Mouse (Mus musculus): ENCODE data around the gene Abtb2. TPM values are rescaled to one million over a fixed set of nuclear protein-coding genes. Genes with fewer than 3 reads are reported as not detected.
A peak's percentile ranks its signal among the peaks of the same experiment; 100 is the strongest.

Abtb2 gene
- polyA plus RNA-seq, 1 experiment = 4.2 TPM

DNA sequence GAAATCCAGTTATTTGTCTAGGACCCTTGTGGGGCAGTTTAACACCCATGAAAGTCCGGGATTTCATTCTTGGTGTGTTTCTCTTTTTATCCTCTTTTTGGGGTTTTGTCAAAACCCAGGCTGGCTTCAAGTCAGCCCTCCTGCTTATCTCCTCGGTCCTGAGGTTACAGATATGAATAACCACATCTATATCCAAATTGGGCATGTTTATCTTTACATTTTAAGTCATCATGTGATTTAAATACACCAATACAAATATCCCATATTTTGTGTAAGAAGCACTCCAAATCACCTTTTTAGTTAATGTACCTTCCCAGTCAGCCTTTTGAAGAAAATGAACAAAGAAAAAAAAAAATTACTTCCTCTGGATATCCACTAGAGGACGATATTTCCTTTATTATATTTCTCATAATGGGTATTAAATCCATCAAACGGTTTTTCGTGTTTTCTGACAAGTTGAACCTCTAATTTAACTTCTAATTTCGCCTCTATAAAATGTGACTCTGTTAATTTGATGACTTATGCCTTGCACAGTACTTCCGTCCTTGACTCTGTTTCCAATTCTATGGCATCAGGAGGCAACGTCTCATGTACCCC, 1.6 kb upstream of the Abtb2 start:
- TF ChIP-seq POLR2A (IDR thresholded peaks at IDR 0.05; ENCODE audit: borderline replicate concordance, control insufficient read depth, low read depth, low read length) = no peak
- TF ChIP-seq CTCF (IDR thresholded peaks at IDR 0.05; ENCODE audit: control insufficient read depth, insufficient read depth, low read length) = no peak
- H3K4me1 ChIP-seq (ENCODE audit: control insufficient read depth, insufficient read depth, low read length) = no peaks in the 10 kb centered on the region
- no peak overlapping the region for H3K4me3 ChIP-seq (replicated peaks; ENCODE audit: control insufficient read depth, low read depth, low read length)
- no peak overlapping the region for H3K27ac ChIP-seq (ENCODE audit: control insufficient read depth, insufficient read depth, low read depth, low read length, poor library complexity)
- 12% methylated on average over 8 of the region's 8 CpGs for WGBS

DNA sequence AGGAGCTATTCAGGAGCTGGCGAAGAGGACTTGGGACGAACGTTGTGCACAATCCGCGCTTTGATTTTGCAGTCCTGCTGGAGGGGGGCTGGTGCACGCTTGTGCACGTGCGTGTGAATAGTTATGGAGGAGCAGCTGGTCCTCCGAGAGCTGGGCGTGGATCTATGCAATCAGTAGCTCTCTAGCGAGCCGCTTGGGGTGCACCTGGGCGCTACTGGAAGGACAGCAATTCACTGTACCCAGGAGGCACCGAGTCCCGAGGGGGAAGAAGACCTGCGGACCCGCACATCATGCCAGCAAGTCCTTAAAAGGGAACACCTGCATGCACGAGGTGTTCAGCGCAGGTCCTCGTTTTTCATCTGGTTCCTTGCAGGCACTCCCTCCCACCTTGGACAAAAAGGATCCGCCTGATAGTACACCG, 929 bp upstream of the Abtb2 start:
- H3K27ac ChIP-seq (ENCODE audit: control insufficient read depth, insufficient read depth, low read depth, low read length, poor library complexity) = no peak overlapping the region
- H3K4me1 ChIP-seq (ENCODE audit: control insufficient read depth, insufficient read depth, low read length) = no peaks in the 10 kb centered on the region
- WGBS = 2% methylated on average over 22 of the region's 22 CpGs
- TF ChIP-seq POLR2A (IDR thresholded peaks at IDR 0.05; ENCODE audit: borderline replicate concordance, control insufficient read depth, low read depth, low read length) (no peak), CTCF (IDR thresholded peaks at IDR 0.05; ENCODE audit: control insufficient read depth, insufficient read depth, low read length) (no peak)
- peak overlapping the region; percentile 31 for H3K4me3 ChIP-seq (replicated peaks; ENCODE audit: control insufficient read depth, low read depth, low read length)

DNA sequence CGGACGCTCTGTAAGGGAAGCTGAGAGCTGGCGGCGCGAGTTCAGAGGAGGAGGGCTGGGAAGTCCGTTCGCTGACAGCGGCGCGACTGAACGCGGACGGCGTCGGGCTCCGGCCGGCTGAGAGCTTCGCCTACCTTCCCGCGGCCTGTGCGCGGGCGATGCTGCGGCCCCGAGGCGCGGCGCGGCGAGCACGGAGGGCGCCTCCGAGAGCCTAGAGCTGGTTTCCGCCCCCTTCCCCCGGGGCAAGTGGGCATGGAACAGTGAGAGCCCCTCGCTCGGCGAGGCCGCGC, 258 bp downstream of the Abtb2 start:
- peak overlapping the region; percentile 95 for H3K27ac ChIP-seq (ENCODE audit: control insufficient read depth, insufficient read depth, low read depth, low read length, poor library complexity)
- under 1% methylated on average over 39 of the region's 40 CpGs for WGBS
- no peak for TF ChIP-seq CTCF (IDR thresholded peaks at IDR 0.05; ENCODE audit: control insufficient read depth, insufficient read depth, low read length)
- TF ChIP-seq POLR2A (IDR thresholded peaks at IDR 0.05; ENCODE audit: borderline replicate concordance, control insufficient read depth, low read depth, low read length) = no peak

GRCm38 (mm10) chr2:103566713-103567521, 807 bp downstream of the Abtb2 start:
- 3% methylated on average over 79 of the region's 79 CpGs for WGBS
- TF ChIP-seq CTCF (IDR thresholded peaks at IDR 0.05; ENCODE audit: control insufficient read depth, insufficient read depth, low read length) = no peak
- TF ChIP-seq POLR2A (IDR thresholded peaks at IDR 0.05; ENCODE audit: borderline replicate concordance, control insufficient read depth, low read depth, low read length) = peak; percentile 10; the same call in 1 of the 2 replicates
- Histone ChIP-seq H3K27ac (ENCODE audit: control insufficient read depth, insufficient read depth, low read depth, low read length, poor library complexity) (peak overlapping the region; percentile 95), H3K4me3 (replicated peaks; ENCODE audit: control insufficient read depth, low read depth, low read length) (peak overlapping the region; percentile 89), H3K4me1 (ENCODE audit: control insufficient read depth, insufficient read depth, low read length) (no peaks in the 10 kb centered on the region)

More for the DNA sequence above, 258 bp downstream of the Abtb2 start:
- H3K4me3 ChIP-seq (replicated peaks; ENCODE audit: control insufficient read depth, low read depth, low read length) = peak overlapping the region; percentile 89
- no peaks in the 10 kb centered on the region for H3K4me1 ChIP-seq (ENCODE audit: control insufficient read depth, insufficient read depth, low read length)

- 72% methylated on average over 7 of the region's 7 CpGs for WGBS
- no peak overlapping the region for H3K27ac ChIP-seq (ENCODE audit: control insufficient read depth, insufficient read depth, low read depth, low read length, poor library complexity)
- H3K4me1 ChIP-seq (ENCODE audit: control insufficient read depth, insufficient read depth, low read length) = no peaks in the 10 kb centered on the region
These were observed 2.1 kb downstream of the Abtb2 start for GRCm38 (mm10) chr2:103568161-103568560.

DNA sequence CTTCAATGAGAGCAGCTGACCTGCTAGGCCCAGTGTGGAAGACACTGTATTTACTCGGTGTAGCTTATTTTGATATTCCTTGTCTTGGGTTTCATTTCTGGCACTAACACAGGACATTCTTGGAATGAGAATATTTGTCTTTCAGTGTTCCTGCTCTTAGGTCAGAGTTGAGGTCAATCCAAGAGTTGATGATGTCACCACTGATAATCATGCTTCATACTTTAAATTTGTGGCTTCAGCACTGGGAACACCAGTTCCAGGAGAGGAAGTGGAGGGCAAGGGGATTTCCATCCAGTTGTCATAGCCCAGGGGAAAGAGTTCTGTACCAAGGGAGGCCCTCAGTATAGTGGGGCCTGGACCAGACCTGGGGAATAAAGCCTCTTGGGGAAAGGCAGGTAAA, 3.6 kb downstream of the Abtb2 start:
- 79% methylated on average over 1 of the region's 1 CpGs for WGBS
- TF ChIP-seq POLR2A (IDR thresholded peaks at IDR 0.05; ENCODE audit: borderline replicate concordance, control insufficient read depth, low read depth, low read length) (no peak), CTCF (IDR thresholded peaks at IDR 0.05; ENCODE audit: control insufficient read depth, insufficient read depth, low read length) (no peak)
- no peak overlapping the region for H3K4me3 ChIP-seq (replicated peaks; ENCODE audit: control insufficient read depth, low read depth, low read length)
- H3K4me1 ChIP-seq (ENCODE audit: control insufficient read depth, insufficient read depth, low read length) = no peaks in the 10 kb centered on the region
- no peak overlapping the region for H3K27ac ChIP-seq (ENCODE audit: control insufficient read depth, insufficient read depth, low read depth, low read length, poor library complexity)

More at GRCm38 (mm10) chr2:103568161-103568560, 2.1 kb downstream of the Abtb2 start:
- H3K4me3 ChIP-seq (replicated peaks; ENCODE audit: control insufficient read depth, low read depth, low read length) = peak overlapping the region; percentile 89
- TF ChIP-seq POLR2A (IDR thresholded peaks at IDR 0.05; ENCODE audit: borderline replicate concordance, control insufficient read depth, low read depth, low read length) (no peak), CTCF (IDR thresholded peaks at IDR 0.05; ENCODE audit: control insufficient read depth, insufficient read depth, low read length) (no peak)

DNA sequence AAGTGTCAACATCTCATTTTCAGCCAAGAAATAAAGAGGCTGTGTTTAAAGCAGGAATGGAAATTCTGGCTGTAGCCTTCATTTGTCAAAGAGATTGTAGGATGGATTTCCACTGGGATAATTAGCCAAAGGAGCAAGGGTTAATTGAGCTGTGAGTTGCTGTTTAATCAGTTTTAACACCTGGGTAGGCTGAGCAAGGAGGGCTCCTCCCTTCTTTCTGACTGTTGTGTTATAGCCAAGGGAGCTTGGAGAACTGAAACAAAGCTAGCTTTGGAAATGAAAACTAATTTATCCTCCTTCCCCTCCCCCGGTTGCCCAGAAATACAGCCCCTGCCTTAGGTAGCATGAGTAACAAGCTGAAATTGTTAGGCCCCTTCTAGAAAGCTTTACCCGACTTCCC, 6.2 kb downstream of the Abtb2 start:
- Histone ChIP-seq H3K4me3 (replicated peaks; ENCODE audit: control insufficient read depth, low read depth, low read length) (no peak overlapping the region), H3K27ac (ENCODE audit: control insufficient read depth, insufficient read depth, low read depth, low read length, poor library complexity) (no peak overlapping the region), H3K4me1 (ENCODE audit: control insufficient read depth, insufficient read depth, low read length) (no peaks in the 10 kb centered on the region)
- TF ChIP-seq POLR2A (IDR thresholded peaks at IDR 0.05; ENCODE audit: borderline replicate concordance, control insufficient read depth, low read depth, low read length) (no peak), CTCF (IDR thresholded peaks at IDR 0.05; ENCODE audit: control insufficient read depth, insufficient read depth, low read length) (no peak)
- WGBS = 79% methylated on average over 2 of the region's 2 CpGs

- Histone ChIP-seq H3K4me3 (replicated peaks; ENCODE audit: control insufficient read depth, low read depth, low read length) (no peak overlapping the region), H3K4me1 (ENCODE audit: control insufficient read depth, insufficient read depth, low read length) (no peaks in the 10 kb centered on the region), H3K27ac (ENCODE audit: control insufficient read depth, insufficient read depth, low read depth, low read length, poor library complexity) (no peak overlapping the region)
- 72% methylated on average over 3 of the region's 3 CpGs for WGBS
- TF ChIP-seq POLR2A (IDR thresholded peaks at IDR 0.05; ENCODE audit: borderline replicate concordance, control insufficient read depth, low read depth, low read length) (no peak), CTCF (IDR thresholded peaks at IDR 0.05; ENCODE audit: control insufficient read depth, insufficient read depth, low read length) (no peak)
These were observed 10.3 kb downstream of the Abtb2 start for GRCm38 (mm10) chr2:103576371-103576770.

All from bone marrow, adult 2 months (tissue).